Mouse (Mus musculus) midbrain, embryonic 12.5 days (tissue): ENCODE data around the gene Gm20388. TPM values are rescaled to one million over a fixed set of nuclear protein-coding genes. Genes with fewer than 3 reads are reported as not detected.

Source experiments
- ATAC-seq: fragments of 200-750 bp; cut with Nextera tagmentation; 2 replicates; pipeline ENCODE4 v1.8.0; 2017; ENCODE audit warnings: low read depth, moderate TSS enrichment, moderate library complexity; ENCODE audit not compliant: low FRiP score
- H3K27ac ChIP-seq: fragments of 300-500 bp; sonication (generic); replicated peaks from 2 replicates; pipeline ENCODE4 v1.5.1; 2016; ENCODE audit warnings: mild to moderate bottlenecking
- H3K27me3 ChIP-seq: fragments of 300-500 bp; sonication (generic); 2 replicates; pipeline ENCODE4 v1.6.1; 2016; ENCODE audit warnings: mild to moderate bottlenecking
- H3K36me3 ChIP-seq: fragments of 300-500 bp; sonication (generic); 2 replicates; pipeline ENCODE4 v1.6.1; 2016
- H3K4me1 ChIP-seq: fragments of 300-500 bp; sonication (generic); 2 replicates; pipeline ENCODE4 v1.6.1; 2016
- H3K4me2 ChIP-seq: fragments of 300-500 bp; sonication (generic); replicated peaks from 2 replicates; pipeline ENCODE4 v1.6.1; 2016; ENCODE audit warnings: mild to moderate bottlenecking, moderate library complexity
- H3K4me3 ChIP-seq: fragments of 300-500 bp; sonication (generic); 2 replicates; pipeline ENCODE4 v1.5.1; 2016; ENCODE audit warnings: mild to moderate bottlenecking
- H3K9ac ChIP-seq: fragments of 300-500 bp; sonication (generic); replicated peaks from 2 replicates; pipeline ENCODE4 v1.6.1; 2016; ENCODE audit warnings: mild to moderate bottlenecking, moderate library complexity
- H3K9me3 ChIP-seq: fragments of 300-500 bp; sonication (generic); 2 replicates; pipeline ENCODE4 v1.6.1; 2016; ENCODE audit warnings: mild to moderate bottlenecking
- WGBS: fragments of 180-500 bp; shearing (Covaris S2); methylation state at CpG from one replicate; pipeline ENCODE4 v1.1.7; 2016; 5-methylcytosine and 5-hydroxymethylcytosine counted together
- polyA plus RNA-seq: library from polyadenylated mRNA; unstranded; fragments of >200 nt; fragmentation: Nextera tagmentation; extraction: Ambion mirVana; gene quantifications from 2 replicates; pipeline ENCODE4 v1.2.1, GENCODE M21; 2016

Gene Gm20388
- polyA plus RNA-seq, 1 experiment from 2014 or later, result not detected

DNA sequence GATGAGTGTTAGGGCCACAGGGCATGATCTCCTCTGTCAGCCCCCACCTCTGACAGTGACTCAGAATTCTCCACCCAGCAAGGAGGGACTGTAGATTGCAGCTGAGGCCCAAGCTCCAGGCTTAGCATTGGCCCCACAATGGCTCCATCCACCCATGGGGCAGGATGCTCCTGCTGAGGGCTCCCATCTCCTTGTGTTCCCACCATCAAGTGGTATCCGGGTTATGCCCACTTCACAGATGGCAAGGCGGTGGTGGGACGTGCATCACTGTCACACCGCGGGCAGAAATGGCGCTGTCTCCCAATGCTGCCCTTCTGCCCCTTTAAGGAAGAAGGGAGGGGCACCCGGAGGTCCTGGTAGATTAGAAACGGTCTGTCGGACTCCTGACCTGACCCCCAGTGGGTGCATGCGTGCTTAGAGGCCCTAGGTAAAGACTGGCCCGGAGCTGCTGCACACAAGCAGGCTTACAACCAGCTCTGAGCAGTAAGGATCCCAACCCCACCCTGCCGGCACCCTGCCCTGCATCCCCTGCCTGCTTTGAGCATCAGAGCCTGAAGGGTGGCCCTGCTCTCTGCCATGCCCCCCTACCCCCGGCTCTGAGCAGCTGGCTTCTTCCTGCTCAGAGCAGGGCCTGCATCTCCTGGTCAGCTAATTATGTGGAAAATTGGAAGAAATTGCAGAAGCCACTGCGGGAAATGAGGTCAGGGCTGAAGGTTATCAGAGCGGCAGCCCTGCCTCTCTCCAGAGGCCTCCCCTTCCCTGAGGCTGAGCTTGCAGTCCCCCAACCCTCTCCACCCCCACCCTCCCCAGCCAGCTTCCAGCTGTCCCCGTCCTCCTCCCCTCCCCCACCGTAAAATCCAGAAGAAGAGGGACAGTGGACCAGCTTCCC, 384.6 kb downstream of the Gm20388 start:
- Histone ChIP-seq H3K27me3 (peaks cover 15% of the 10 kb centered on the region; the same call in 1 of the 2 replicates), H3K4me2 (peak overlapping the region; percentile 28), H3K9ac (peak overlapping the region; percentile 20; the same call in 1 of the 2 replicates)

DNA sequence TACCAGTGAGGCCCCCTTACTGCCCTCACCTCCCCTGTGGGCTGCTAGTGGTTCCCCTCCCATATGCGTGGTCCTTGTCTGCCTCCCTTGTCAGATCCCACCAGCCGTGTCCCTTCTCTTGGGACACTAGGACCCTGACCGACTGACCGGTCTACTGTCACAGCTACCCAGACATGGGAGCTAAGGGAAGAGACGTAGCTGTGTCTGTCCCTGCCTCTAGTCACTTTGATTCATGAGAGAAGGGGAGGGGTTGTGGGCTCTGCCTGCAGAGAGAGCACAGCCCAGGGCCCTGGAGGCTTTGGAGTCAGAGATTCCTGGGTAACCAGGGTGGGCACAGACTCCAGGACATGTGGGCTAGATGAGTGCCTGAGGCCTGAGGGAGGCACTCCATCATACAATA, 386.4 kb downstream of the Gm20388 start:
- Histone ChIP-seq H3K4me2 (no peak overlapping the region), H3K27me3 (peaks cover 21% of the 10 kb centered on the region; the same call in 1 of the 2 replicates), H3K36me3 (no peaks in the 10 kb centered on the region), H3K4me1 (peaks cover 91% of the 10 kb centered on the region), H3K4me3 (no peak overlapping the region), H3K9me3 (no peaks in the 10 kb centered on the region), H3K9ac (no peak overlapping the region; the same call in 1 of the 2 replicates), H3K27ac (peak overlapping the region; percentile 88)
- no peak for ATAC-seq
- 23% methylated on average over 5 of the region's 5 CpGs for WGBS

More for the DNA sequence above, 384.6 kb downstream of the Gm20388 start:
- peak; percentile 55 for ATAC-seq
- Histone ChIP-seq H3K4me1 (peaks cover 93% of the 10 kb centered on the region), H3K4me3 (no peak overlapping the region), H3K36me3 (no peaks in the 10 kb centered on the region), H3K27ac (peak overlapping the region; percentile 88), H3K9me3 (no peaks in the 10 kb centered on the region)
- 13% methylated on average over 17 of the region's 17 CpGs for WGBS

GRCm38 (mm10) chr8:120298601-120299532, 388.2 kb downstream of the Gm20388 start:
- Histone ChIP-seq H3K4me1 (peaks cover 88% of the 10 kb centered on the region), H3K4me3 (no peak overlapping the region), H3K27me3 (peaks cover 39% of the 10 kb centered on the region), H3K27ac (peak overlapping the region; percentile 93), H3K9me3 (no peaks in the 10 kb centered on the region), H3K4me2 (peak overlapping the region; percentile 28; the same call in 1 of the 2 replicates), H3K9ac (peak overlapping the region; percentile 31), H3K36me3 (no peaks in the 10 kb centered on the region)
- WGBS, result 27% methylated on average over 22 of the region's 22 CpGs
- peak; percentile 71 for ATAC-seq

DNA sequence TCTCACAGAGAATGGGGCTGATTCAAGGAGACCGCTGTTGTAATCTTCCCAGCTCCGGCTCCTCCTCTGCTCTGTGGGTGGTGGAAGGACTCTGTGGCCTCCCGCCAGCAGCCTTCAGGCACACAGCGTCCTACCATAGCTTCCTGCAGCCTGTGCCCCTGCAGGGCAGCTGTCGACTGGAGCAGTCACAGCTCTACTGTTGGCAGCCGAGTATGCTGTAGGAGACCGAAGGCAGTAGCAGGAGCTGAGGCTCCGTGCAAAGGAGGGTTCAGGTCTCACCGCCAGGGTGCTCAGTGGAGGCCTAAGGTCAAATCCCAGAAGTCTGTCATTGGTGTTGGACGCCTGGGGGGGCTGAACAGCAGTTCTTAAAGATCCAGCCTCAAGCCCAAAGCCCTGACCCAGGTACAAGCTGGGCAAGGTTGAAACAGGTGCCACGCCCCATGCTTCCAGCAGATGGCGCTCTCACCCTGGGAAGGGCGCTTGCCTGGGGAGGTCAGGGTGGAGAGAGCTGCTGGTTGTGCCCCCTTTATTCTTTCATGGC, 390.0 kb downstream of the Gm20388 start:
- Histone ChIP-seq H3K27ac (peak overlapping the region; percentile 73), H3K4me3 (no peak overlapping the region), H3K36me3 (no peaks in the 10 kb centered on the region), H3K9me3 (no peaks in the 10 kb centered on the region), H3K4me2 (peak overlapping the region; percentile 27; the same call in 1 of the 2 replicates), H3K4me1 (peaks cover 83% of the 10 kb centered on the region), H3K27me3 (peaks cover 45% of the 10 kb centered on the region), H3K9ac (no peak overlapping the region; the same call in 1 of the 2 replicates)
- no peak for ATAC-seq
- 5% methylated on average over 13 of the region's 13 CpGs for WGBS

DNA sequence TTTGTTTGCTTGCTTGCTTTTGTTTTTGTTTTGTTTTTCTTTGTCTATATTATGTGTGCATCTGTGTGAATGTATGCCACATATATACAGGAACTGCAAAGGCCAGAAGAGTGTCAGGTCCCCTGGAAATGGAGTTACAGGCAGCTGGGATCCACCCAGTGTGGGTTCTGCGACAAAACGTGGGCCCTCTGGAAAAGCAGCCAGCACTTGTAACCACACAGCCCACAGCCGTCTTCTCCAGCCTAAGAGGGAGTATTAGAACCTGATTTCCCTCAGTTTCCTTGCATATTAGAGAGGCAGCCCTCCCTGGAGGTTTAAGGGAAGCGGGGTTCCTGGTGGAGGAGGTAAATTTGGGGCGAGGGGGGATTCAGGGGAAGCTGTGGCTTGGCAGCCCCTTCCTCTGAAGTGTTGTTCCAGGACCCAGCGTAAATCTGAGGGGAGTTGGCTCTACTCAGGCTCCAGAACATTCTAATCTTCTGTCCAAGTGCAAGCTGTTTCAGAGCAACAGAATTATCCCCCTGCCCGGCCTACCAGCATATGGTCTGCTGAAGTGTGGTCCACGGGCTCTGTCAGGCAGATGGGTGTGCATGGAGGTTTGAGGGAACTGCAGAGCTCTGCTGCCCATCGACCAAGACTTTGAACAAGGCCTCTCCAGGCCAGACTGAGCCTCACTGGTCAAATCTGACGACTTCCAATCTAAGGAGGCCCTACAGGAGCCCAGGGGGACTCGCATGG, 392.5 kb downstream of the Gm20388 start:
- Histone ChIP-seq H3K4me3 (no peak overlapping the region), H3K4me2 (no peak overlapping the region), H3K27ac (peak overlapping the region; percentile 75), H3K9me3 (no peaks in the 10 kb centered on the region), H3K27me3 (peaks cover 62% of the 10 kb centered on the region), H3K4me1 (peaks cover 83% of the 10 kb centered on the region), H3K9ac (no peak overlapping the region; the same call in 1 of the 2 replicates), H3K36me3 (no peaks in the 10 kb centered on the region)
- WGBS, result 66% methylated on average over 11 of the region's 11 CpGs
- ATAC-seq, result no peak

DNA sequence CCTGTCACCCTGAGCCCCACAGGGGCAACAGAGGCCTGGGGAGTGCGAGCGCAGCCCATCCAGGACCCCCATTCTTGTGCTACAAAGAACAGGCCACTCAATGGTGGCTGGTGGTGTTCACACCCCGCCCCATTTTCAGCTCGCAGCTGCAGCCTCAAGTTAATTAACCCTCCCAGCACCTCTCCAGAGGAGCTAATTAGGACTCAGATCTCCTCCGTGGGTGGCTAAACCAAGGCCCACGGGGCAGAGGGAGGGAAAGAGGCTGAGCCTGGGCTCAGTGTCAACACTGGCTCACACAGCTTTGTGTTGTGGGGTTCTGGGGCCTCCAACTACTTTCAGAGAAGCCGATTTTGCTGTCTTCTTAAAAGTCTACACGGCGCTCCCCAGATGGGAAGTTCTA, 393.5 kb downstream of the Gm20388 start:
- Histone ChIP-seq H3K4me3 (no peak overlapping the region), H3K4me2 (no peak overlapping the region), H3K4me1 (peaks cover 83% of the 10 kb centered on the region), H3K9me3 (no peaks in the 10 kb centered on the region), H3K27me3 (peaks cover 71% of the 10 kb centered on the region), H3K9ac (0 out of 2 replicates have a peak overlapping the region, but pooled peaks have one; percentile 7), H3K36me3 (no peaks in the 10 kb centered on the region), H3K27ac (peak overlapping the region; percentile 75)
- WGBS, result 20% methylated on average over 9 of the region's 9 CpGs
- no peak for ATAC-seq

GRCm38 (mm10) chr8:120305800-120306385, 395.3 kb downstream of the Gm20388 start:
- peaks cover 73% of the 10 kb centered on the region for H3K27me3 ChIP-seq
- H3K27ac ChIP-seq, result peak overlapping the region; percentile 85; the same call in 1 of the 2 replicates

DNA sequence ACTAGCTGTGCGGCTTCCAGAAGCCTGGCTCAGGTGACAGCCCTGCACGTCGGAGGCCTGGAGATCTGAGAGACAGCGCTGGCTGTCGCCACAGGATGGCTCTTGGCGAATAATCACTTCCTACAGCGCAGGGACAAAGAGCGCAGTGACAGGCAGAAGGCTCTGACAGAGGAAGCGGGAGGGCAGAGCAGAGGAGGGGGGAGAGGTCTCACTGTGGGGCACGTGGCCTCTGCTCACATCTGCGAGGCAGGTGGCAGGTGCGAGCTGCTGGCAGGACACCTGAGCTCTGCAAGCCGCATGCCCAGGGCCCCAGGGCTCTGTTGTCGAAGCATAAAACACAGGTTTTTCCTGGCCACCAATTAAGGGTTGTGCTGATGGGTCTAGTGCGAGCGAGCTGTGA, 396.5 kb downstream of the Gm20388 start:
- peaks cover 79% of the 10 kb centered on the region for H3K27me3 ChIP-seq
- 0 out of 2 replicates have a peak overlapping the region, but pooled peaks have one; percentile 5 for H3K9ac ChIP-seq
- no peak overlapping the region for H3K4me3 ChIP-seq
- WGBS, result 4% methylated on average over 16 of the region's 16 CpGs
- 0 out of 2 replicates have a peak overlapping the region, but pooled peaks have one; percentile 1 for H3K4me2 ChIP-seq
- peak overlapping the region; percentile 85 for H3K27ac ChIP-seq
- no peaks in the 10 kb centered on the region for H3K36me3 ChIP-seq
- H3K9me3 ChIP-seq, result no peaks in the 10 kb centered on the region
- H3K4me1 ChIP-seq, result peaks cover 89% of the 10 kb centered on the region
- peak; percentile 53 for ATAC-seq

More at GRCm38 (mm10) chr8:120305800-120306385, 395.3 kb downstream of the Gm20388 start:
- Histone ChIP-seq H3K36me3 (no peaks in the 10 kb centered on the region), H3K9me3 (no peaks in the 10 kb centered on the region), H3K9ac (no peak overlapping the region), H3K4me2 (no peak overlapping the region), H3K4me1 (peaks cover 85% of the 10 kb centered on the region), H3K4me3 (no peak overlapping the region)
- ATAC-seq, result no peak
- WGBS, result 73% methylated on average over 10 of the region's 10 CpGs

DNA sequence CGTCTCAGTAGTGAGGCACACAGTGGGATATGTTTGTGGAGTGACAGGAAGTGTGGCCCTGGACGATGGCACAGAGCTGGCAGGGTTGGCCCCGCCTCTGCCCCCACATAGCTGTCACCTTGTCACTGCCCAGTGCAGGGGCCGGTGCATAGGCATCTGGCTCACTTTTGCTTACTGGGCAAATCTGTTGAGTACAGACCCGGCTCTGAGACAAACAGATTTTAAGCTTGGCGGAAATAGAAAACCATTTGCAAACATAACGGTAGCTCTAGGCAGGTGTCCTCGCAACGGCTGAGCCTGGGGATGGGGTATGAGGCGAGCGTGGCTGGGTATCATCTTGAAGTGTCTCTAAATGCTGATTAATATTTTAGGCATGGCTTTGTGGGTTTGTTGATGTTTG, 396.9 kb downstream of the Gm20388 start:
- no peak overlapping the region for H3K4me3 ChIP-seq
- H3K4me2 ChIP-seq, result 0 out of 2 replicates have a peak overlapping the region, but pooled peaks have one; percentile 1
- WGBS, result 48% methylated on average over 11 of the region's 11 CpGs
- H3K27ac ChIP-seq, result peak overlapping the region; percentile 85
- no peak for ATAC-seq
- peaks cover 77% of the 10 kb centered on the region for H3K27me3 ChIP-seq
- no peaks in the 10 kb centered on the region for H3K36me3 ChIP-seq
- H3K9ac ChIP-seq, result peak overlapping the region; percentile 5; the same call in 1 of the 2 replicates
- H3K9me3 ChIP-seq, result no peaks in the 10 kb centered on the region
- peaks cover 87% of the 10 kb centered on the region for H3K4me1 ChIP-seq

- WGBS, result 30% methylated on average over 8 of the region's 8 CpGs
- Histone ChIP-seq H3K4me1 (peaks cover 81% of the 10 kb centered on the region), H3K27ac (peak overlapping the region; percentile 85), H3K9me3 (no peaks in the 10 kb centered on the region), H3K36me3 (no peaks in the 10 kb centered on the region), H3K4me2 (no peak overlapping the region), H3K9ac (no peak overlapping the region), H3K27me3 (peaks cover 77% of the 10 kb centered on the region), H3K4me3 (no peak overlapping the region)
- no peak for ATAC-seq
Measured at GRCm38 (mm10) chr8:120308131-120308530, 397.5 kb downstream of the Gm20388 start.
